Mouse (Mus musculus): ENCODE data around the gene Poc1a. TPM values are rescaled to one million over a fixed set of nuclear protein-coding genes. Genes with fewer than 3 reads are reported as not detected.
A peak's percentile ranks its signal among the peaks of the same experiment; 100 is the strongest.

Poc1a gene
- polyA plus RNA-seq, 1 experiment = 20.6 TPM

DNA sequence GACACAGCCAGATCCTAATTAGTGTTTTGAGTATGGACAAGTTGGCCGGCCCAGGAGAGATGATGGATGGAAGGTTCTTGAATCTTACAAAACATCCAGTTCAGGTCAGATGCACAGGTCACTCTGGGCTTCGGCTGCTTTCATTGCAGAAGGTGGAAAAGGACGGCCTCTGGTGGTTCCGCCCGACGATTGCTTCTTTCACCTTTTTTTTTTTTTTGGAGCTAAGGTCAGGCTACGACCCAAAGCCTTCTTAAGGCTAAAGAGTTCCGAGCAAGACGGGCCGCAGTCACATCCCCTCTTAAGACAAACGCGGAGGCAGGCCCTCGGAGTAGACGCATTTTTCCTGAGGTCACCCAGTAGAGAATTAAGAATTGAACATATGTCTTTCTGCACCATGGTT is 475 bp upstream of the Poc1a start:
- H3ac ChIP-seq (ENCODE audit: control insufficient read depth, insufficient read length, low read depth) = peak overlapping the region; percentile 55
- peak overlapping the region; percentile 51 for H3K4me3 ChIP-seq (ENCODE audit: insufficient read depth, poor library complexity, severe bottlenecking)
- no peaks in the 10 kb centered on the region for H3K27me3 ChIP-seq (ENCODE audit: control insufficient read depth, insufficient read depth, insufficient read length)
- TF ChIP-seq MYOD1 (IDR thresholded peaks at IDR 0.05; ENCODE audit: control insufficient read depth, insufficient read length, low read depth) (no peak), MAX (IDR thresholded peaks at IDR 0.05) (no peak), MYOG (IDR thresholded peaks at IDR 0.05; ENCODE audit: control insufficient read depth, extremely low read depth, insufficient read length) (no peak), CEBPB (IDR thresholded peaks at IDR 0.05; ENCODE audit: low read depth) (no peak), FOSL1 (IDR thresholded peaks at IDR 0.05; ENCODE audit: insufficient read depth, low read length, poor library complexity, severe bottlenecking) (no peak)
- peaks cover 8% of the 10 kb centered on the region for H3K79me2 ChIP-seq (ENCODE audit: control insufficient read depth, insufficient read depth)
- H3K79me3 ChIP-seq (ENCODE audit: low read depth) = no peaks in the 10 kb centered on the region
- no peaks in the 10 kb centered on the region for H3K36me3 ChIP-seq (ENCODE audit: control insufficient read depth, insufficient read depth)

DNA sequence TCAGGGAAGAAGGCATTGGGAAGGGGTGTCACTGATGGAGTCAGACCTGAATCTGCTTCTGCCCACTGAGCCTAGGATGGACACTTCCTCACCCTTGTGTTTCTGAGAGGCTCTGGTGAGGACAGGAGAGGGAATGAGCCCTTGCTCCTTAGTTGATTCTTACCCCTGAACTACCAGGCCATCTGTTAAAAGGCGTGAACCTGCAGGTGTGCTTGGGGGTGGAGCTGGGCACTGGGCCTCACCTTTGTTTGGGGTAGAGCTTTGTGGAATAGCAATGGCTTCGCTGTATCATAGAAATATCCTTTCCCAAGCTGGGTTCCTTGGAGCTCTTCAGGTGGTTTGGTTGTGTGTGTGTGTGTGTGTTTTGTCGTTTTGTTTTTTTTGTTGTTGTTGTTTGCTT is 1.2 kb downstream of the Poc1a start:
- Histone ChIP-seq H3K36me3 (ENCODE audit: control insufficient read depth, insufficient read depth) (no peaks in the 10 kb centered on the region), H3K4me3 (ENCODE audit: insufficient read depth, poor library complexity, severe bottlenecking) (peak overlapping the region; percentile 51), H3K27me3 (ENCODE audit: control insufficient read depth, insufficient read depth, insufficient read length) (no peaks in the 10 kb centered on the region), H3K79me3 (ENCODE audit: low read depth) (no peaks in the 10 kb centered on the region), H3K79me2 (ENCODE audit: control insufficient read depth, insufficient read depth) (peaks cover 8% of the 10 kb centered on the region), H3ac (ENCODE audit: control insufficient read depth, insufficient read length, low read depth) (peak overlapping the region; percentile 12)
- TF ChIP-seq MAX (IDR thresholded peaks at IDR 0.05) (no peak), USF1 (IDR thresholded peaks at IDR 0.05; ENCODE audit: low read depth) (no peak), MYOG (IDR thresholded peaks at IDR 0.05; ENCODE audit: control insufficient read depth, extremely low read depth, insufficient read length) (no peak), FOSL1 (IDR thresholded peaks at IDR 0.05; ENCODE audit: insufficient read depth, low read length, poor library complexity, severe bottlenecking) (no peak)

DNA sequence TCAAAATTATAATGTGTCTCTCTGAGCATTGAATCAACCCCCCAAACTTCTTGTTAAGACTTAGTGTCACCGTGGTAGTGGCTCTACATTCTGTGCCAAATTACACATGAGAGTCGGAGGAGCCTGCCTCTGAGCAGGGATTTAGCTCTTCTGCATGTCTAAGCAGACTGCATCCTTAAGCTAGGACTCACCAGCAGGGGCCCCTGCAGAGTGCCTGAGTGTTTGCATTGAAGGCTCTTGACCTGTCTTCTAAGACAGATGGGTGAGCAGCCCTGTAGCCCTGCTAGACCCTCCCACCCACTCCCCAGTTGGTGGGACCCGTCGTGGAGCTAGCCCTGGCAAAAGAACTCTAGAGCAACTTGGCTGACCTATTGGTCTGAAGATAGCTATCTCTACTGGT is 6.3 kb downstream of the Poc1a start:
- H3K27me3 ChIP-seq (ENCODE audit: control insufficient read depth, insufficient read depth, insufficient read length) = no peaks in the 10 kb centered on the region
- H3K79me2 ChIP-seq (ENCODE audit: control insufficient read depth, insufficient read depth) = no peaks in the 10 kb centered on the region
- no peaks in the 10 kb centered on the region for H3K79me3 ChIP-seq (ENCODE audit: low read depth)
- TF ChIP-seq USF1 (IDR thresholded peaks at IDR 0.05; ENCODE audit: low read depth) = no peak
- no peak for TF ChIP-seq CEBPB (IDR thresholded peaks at IDR 0.05; ENCODE audit: low read depth)
- no peak for TF ChIP-seq MAX (IDR thresholded peaks at IDR 0.05)
- TF ChIP-seq CTCF (IDR thresholded peaks at IDR 0.05; ENCODE audit: control insufficient read depth, insufficient read depth, insufficient read length) = no peak
- TF ChIP-seq MYOD1 (IDR thresholded peaks at IDR 0.05; ENCODE audit: control insufficient read depth, insufficient read length, low read depth) = no peak
- no peak for TF ChIP-seq MYOG (IDR thresholded peaks at IDR 0.05; ENCODE audit: control insufficient read depth, extremely low read depth, insufficient read length)
- TF ChIP-seq FOSL1 (IDR thresholded peaks at IDR 0.05; ENCODE audit: insufficient read depth, low read length, poor library complexity, severe bottlenecking) = no peak
- no peak overlapping the region for H3ac ChIP-seq (ENCODE audit: control insufficient read depth, insufficient read length, low read depth)
- H3K4me3 ChIP-seq (ENCODE audit: insufficient read depth, poor library complexity, severe bottlenecking) = no peak overlapping the region
- no peaks in the 10 kb centered on the region for H3K36me3 ChIP-seq (ENCODE audit: control insufficient read depth, insufficient read depth)

DNA sequence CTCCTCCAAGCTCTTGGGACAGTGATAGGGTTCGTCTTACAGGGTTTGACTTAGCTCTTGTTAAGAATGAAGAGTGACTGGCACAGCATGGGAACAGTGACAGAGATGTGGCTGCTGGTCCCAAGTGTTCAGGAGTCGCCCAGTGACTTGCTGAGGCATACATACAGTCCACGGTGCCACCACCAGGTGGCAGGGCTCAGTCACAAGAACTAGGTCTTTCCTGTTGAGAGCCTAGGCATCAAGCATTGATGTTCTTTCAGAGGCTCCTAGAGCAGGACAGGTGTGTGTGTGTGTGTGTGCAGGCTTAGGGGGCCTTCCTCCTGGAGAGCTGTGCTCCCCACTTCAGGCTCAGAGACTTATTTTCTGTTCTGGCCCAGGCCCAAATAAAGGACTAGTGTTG is 8.0 kb downstream of the Poc1a start:
- TF ChIP-seq MAX (IDR thresholded peaks at IDR 0.05) (no peak), USF1 (IDR thresholded peaks at IDR 0.05; ENCODE audit: low read depth) (no peak), CTCF (IDR thresholded peaks at IDR 0.05; ENCODE audit: control insufficient read depth, insufficient read depth, insufficient read length) (peak; percentile 74), FOSL1 (IDR thresholded peaks at IDR 0.05; ENCODE audit: insufficient read depth, low read length, poor library complexity, severe bottlenecking) (no peak)
- Histone ChIP-seq H3K79me3 (ENCODE audit: low read depth) (no peaks in the 10 kb centered on the region), H3K36me3 (ENCODE audit: control insufficient read depth, insufficient read depth) (no peaks in the 10 kb centered on the region), H3K4me3 (ENCODE audit: insufficient read depth, poor library complexity, severe bottlenecking) (no peak overlapping the region), H3K27me3 (ENCODE audit: control insufficient read depth, insufficient read depth, insufficient read length) (no peaks in the 10 kb centered on the region), H3K79me2 (ENCODE audit: control insufficient read depth, insufficient read depth) (no peaks in the 10 kb centered on the region), H3ac (ENCODE audit: control insufficient read depth, insufficient read length, low read depth) (no peak overlapping the region)

DNA sequence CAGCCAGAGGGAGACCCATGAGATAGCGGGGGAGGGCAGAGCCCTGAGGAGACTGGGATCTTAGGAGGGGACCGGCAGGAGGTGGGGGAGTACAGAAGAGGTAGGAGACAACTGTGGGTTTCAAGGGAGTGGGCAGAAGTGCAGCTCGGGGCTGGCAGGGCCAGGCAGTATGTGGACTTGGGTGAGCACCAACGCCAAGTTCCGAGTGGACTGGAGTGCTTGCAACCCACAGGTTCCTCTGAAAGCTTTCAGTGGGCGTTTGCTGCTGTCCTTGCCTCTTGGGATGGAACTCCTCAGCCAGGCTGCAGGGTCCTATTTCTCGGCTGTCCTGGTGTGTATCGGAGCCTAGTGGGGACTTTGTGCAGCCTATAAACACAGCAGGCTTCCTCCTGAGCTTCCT is 9.0 kb downstream of the Poc1a start:
- no peaks in the 10 kb centered on the region for H3K36me3 ChIP-seq (ENCODE audit: control insufficient read depth, insufficient read depth)
- TF ChIP-seq FOSL1 (IDR thresholded peaks at IDR 0.05; ENCODE audit: insufficient read depth, low read length, poor library complexity, severe bottlenecking) (no peak), MAX (IDR thresholded peaks at IDR 0.05) (no peak), MYOD1 (IDR thresholded peaks at IDR 0.05; ENCODE audit: control insufficient read depth, insufficient read length, low read depth) (no peak), USF1 (IDR thresholded peaks at IDR 0.05; ENCODE audit: low read depth) (no peak), MYOG (IDR thresholded peaks at IDR 0.05; ENCODE audit: control insufficient read depth, extremely low read depth, insufficient read length) (no peak), CEBPB (IDR thresholded peaks at IDR 0.05; ENCODE audit: low read depth) (no peak), CTCF (IDR thresholded peaks at IDR 0.05; ENCODE audit: control insufficient read depth, insufficient read depth, insufficient read length) (no peak)
- H3K79me2 ChIP-seq (ENCODE audit: control insufficient read depth, insufficient read depth) = no peaks in the 10 kb centered on the region
- H3ac ChIP-seq (ENCODE audit: control insufficient read depth, insufficient read length, low read depth) = no peak overlapping the region
- H3K27me3 ChIP-seq (ENCODE audit: control insufficient read depth, insufficient read depth, insufficient read length) = no peaks in the 10 kb centered on the region
- H3K4me3 ChIP-seq (ENCODE audit: insufficient read depth, poor library complexity, severe bottlenecking) = no peak overlapping the region
- H3K79me3 ChIP-seq (ENCODE audit: low read depth) = no peaks in the 10 kb centered on the region

DNA sequence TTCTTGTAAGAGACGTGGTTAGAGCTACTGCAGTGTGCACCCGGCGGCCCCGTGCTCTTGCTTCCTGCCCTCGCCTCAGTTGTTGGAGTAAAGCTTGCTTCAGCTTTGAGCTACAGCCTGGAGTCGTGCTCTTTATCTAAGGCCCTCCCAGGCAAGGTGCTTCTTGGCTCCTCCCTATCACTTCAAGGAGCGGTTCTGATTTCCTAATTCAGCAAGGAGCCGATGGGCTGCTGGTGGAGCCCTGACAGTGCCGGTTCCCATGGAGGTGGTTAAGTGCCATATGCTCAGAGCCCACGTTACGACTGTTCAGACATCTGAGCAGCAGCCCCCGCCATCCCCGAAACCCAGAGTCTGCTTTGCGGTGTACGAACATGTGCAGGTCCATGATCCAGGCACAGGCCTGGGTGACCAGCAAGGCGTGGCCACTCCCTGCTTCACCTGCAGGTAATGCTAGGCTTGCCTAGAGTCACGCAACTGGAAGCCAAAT is 9.8 kb downstream of the Poc1a start:
- no peaks in the 10 kb centered on the region for H3K27me3 ChIP-seq (ENCODE audit: control insufficient read depth, insufficient read depth, insufficient read length)
- no peak for TF ChIP-seq CTCF (IDR thresholded peaks at IDR 0.05; ENCODE audit: control insufficient read depth, insufficient read depth, insufficient read length)
- no peak for TF ChIP-seq MYOG (IDR thresholded peaks at IDR 0.05; ENCODE audit: control insufficient read depth, extremely low read depth, insufficient read length)
- TF ChIP-seq MYOD1 (IDR thresholded peaks at IDR 0.05; ENCODE audit: control insufficient read depth, insufficient read length, low read depth) = no peak
- TF ChIP-seq MAX (IDR thresholded peaks at IDR 0.05) = no peak
- no peak for TF ChIP-seq CEBPB (IDR thresholded peaks at IDR 0.05; ENCODE audit: low read depth)
- no peak for TF ChIP-seq FOSL1 (IDR thresholded peaks at IDR 0.05; ENCODE audit: insufficient read depth, low read length, poor library complexity, severe bottlenecking)
- TF ChIP-seq USF1 (IDR thresholded peaks at IDR 0.05; ENCODE audit: low read depth) = no peak
- no peaks in the 10 kb centered on the region for H3K36me3 ChIP-seq (ENCODE audit: control insufficient read depth, insufficient read depth)
- H3K79me3 ChIP-seq (ENCODE audit: low read depth) = no peaks in the 10 kb centered on the region
- no peaks in the 10 kb centered on the region for H3K79me2 ChIP-seq (ENCODE audit: control insufficient read depth, insufficient read depth)
- H3K4me3 ChIP-seq (ENCODE audit: insufficient read depth, poor library complexity, severe bottlenecking) = no peak overlapping the region
- H3ac ChIP-seq (ENCODE audit: control insufficient read depth, insufficient read length, low read depth) = no peak overlapping the region
